Mouse (Mus musculus): ENCODE data around the gene Gzmd. TPM values are rescaled to one million over a fixed set of nuclear protein-coding genes. Genes with fewer than 3 reads are reported as not detected.

Gene Gzmd
- total and polyA plus RNA-seq, 2 experiments from 2014 or later: not detected

DNA sequence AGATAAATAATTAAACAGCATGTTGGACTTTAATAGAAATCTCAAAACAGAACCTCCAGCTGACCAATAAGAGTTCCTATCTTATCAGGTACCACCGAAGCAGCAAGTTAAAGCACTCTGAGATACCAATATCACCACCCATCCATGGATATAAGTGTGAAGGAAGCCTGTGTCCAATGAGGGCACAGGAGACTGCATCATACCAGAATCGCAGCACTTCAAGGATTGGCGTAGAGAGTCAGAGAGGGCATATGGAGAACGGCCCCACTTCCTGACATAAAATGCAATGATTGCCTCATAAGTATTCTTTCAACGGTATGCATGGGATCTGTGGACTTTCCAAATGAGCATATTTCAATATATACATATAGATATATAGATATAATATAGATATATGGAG, 27.4 kb downstream of the Gzmd start:
- Histone ChIP-seq H3K4me3 (ENCODE audit: low read length) (no peak overlapping the region), H3K4me1 (ENCODE audit: insufficient read depth, low read length) (no peaks in the 10 kb centered on the region), H3K36me3 (ENCODE audit: insufficient read depth, low read length) (no peaks in the 10 kb centered on the region), H3K9me3 (ENCODE audit: low read length) (no peaks in the 10 kb centered on the region), H3K27ac (no peak overlapping the region), H3K27me3 (ENCODE audit: insufficient read depth, low read length) (no peaks in the 10 kb centered on the region), H3K4me2 (ENCODE audit: low read depth, low read length) (no peak overlapping the region), H3K9ac (replicated peaks; ENCODE audit: low read length) (no peak overlapping the region)
- no peak for DNase-seq (ENCODE audit: low spot score)
- WGBS: 93% methylated on average over 5 of the region's 5 CpGs
- ATAC-seq: no peak
- TF ChIP-seq CTCF (IDR thresholded peaks at IDR 0.05; ENCODE audit: low read depth): no peak

DNA sequence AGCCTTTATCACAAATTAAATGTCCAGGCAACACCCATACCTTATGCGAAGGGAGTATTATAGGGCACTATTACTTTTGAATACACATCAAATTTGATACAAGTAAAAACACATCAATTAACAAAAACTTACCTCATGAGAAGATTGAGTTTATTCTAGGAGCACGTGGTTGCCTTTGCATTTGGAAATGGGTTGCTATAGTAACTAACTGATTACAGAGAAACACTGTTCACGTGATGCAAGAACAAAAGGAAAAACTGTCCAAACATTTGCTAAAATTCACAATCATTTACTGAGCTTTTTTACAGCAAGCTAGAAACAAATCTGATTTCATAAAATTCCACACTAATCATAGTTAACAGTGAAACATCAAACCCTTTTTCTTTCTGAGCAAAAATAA, 29.0 kb downstream of the Gzmd start:
- ATAC-seq (no peak), DNase-seq (ENCODE audit: low spot score) (no peak)
- H3K9ac ChIP-seq (replicated peaks; ENCODE audit: low read length): no peak overlapping the region
- H3K9me3 ChIP-seq (ENCODE audit: low read length): no peaks in the 10 kb centered on the region
- no peak overlapping the region for H3K27ac ChIP-seq
- H3K36me3 ChIP-seq (ENCODE audit: insufficient read depth, low read length): no peaks in the 10 kb centered on the region
- H3K27me3 ChIP-seq (ENCODE audit: insufficient read depth, low read length): no peaks in the 10 kb centered on the region
- H3K4me2 ChIP-seq (ENCODE audit: low read depth, low read length): no peak overlapping the region
- no peaks in the 10 kb centered on the region for H3K4me1 ChIP-seq (ENCODE audit: insufficient read depth, low read length)
- whole genome bisulfite sequencing: 60% methylated on average over 3 of the region's 3 CpGs
- no peak for TF ChIP-seq CTCF (IDR thresholded peaks at IDR 0.05; ENCODE audit: low read depth)
- no peak overlapping the region for H3K4me3 ChIP-seq (ENCODE audit: low read length)

DNA sequence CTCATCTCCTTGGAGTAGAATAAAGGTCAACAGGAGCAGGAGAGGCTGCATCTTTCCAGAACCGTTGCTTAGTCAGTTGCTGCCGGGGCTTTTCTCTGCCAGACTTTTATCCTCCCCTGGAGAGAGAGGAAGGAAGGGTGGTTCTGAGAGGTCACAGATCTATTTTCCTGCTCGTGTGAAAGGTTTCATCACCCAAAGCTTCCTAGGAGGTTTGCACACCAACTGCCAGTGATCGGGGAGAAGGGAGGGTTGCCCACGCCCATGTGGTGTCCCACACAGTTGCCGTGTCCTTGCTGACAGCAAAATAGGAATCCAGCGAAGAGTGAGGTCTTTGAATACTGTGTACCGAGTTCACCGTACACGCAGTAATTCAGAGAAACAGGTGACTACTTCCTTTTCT, 30.0 kb downstream of the Gzmd start, which contains the start of gene Ctsg:
Gene Ctsg (minus strand): TSS at position 189 of the 400 bp plus-strand sequence.
- no peak for DNase-seq (ENCODE audit: low spot score)
- Histone ChIP-seq H3K9me3 (ENCODE audit: low read length) (no peaks in the 10 kb centered on the region), H3K4me3 (ENCODE audit: low read length) (no peak within 1 kb of the TSS), H3K36me3 (ENCODE audit: insufficient read depth, low read length) (no peaks in the 10 kb centered on the region), H3K27ac (no peak within 1 kb of the TSS), H3K4me2 (ENCODE audit: low read depth, low read length) (no peak within 1 kb of the TSS), H3K27me3 (ENCODE audit: insufficient read depth, low read length) (no peaks in the 10 kb centered on the region), H3K9ac (replicated peaks; ENCODE audit: low read length) (no peak within 1 kb of the TSS), H3K4me1 (ENCODE audit: insufficient read depth, low read length) (no peaks in the 10 kb centered on the region)
- 77% methylated on average over 10 of the region's 10 CpGs for WGBS
- no peak for TF ChIP-seq CTCF (IDR thresholded peaks at IDR 0.05; ENCODE audit: low read depth)
- no peak for ATAC-seq

DNA sequence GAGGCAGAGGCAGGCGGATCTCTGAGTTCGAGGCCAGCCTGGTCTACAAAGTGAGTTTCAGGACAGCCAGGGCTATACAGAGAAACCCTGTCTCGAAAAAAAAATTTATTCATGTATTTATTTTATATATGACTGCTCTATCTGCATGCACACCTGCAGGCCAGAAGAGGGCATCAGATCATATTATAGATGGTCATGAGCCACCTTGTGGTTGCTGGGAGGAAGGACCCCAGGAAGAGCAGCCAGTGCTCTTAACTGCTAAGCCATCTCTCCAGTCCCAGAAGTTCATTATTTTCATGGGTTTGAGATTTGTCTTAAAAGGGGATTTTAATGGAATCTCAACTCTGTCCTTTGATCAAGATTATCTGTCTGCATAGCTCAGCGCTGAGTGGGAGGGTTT, 33.5 kb downstream of the Gzmd start:
- no peak overlapping the region for H3K4me3 ChIP-seq (ENCODE audit: low read length)
- H3K27me3 ChIP-seq (ENCODE audit: insufficient read depth, low read length): no peaks in the 10 kb centered on the region
- H3K9me3 ChIP-seq (ENCODE audit: low read length): no peaks in the 10 kb centered on the region
- H3K4me2 ChIP-seq (ENCODE audit: low read depth, low read length): no peak overlapping the region
- H3K36me3 ChIP-seq (ENCODE audit: insufficient read depth, low read length): no peaks in the 10 kb centered on the region
- peak; percentile 70 for TF ChIP-seq CTCF (IDR thresholded peaks at IDR 0.05; ENCODE audit: low read depth)
- ATAC-seq (no peak), DNase-seq (ENCODE audit: low spot score) (peak; percentile 45)
- no peak overlapping the region for H3K9ac ChIP-seq (replicated peaks; ENCODE audit: low read length)
- no peak overlapping the region for H3K27ac ChIP-seq
- H3K4me1 ChIP-seq (ENCODE audit: insufficient read depth, low read length): no peaks in the 10 kb centered on the region
- WGBS: 80% methylated on average over 4 of the region's 4 CpGs

DNA sequence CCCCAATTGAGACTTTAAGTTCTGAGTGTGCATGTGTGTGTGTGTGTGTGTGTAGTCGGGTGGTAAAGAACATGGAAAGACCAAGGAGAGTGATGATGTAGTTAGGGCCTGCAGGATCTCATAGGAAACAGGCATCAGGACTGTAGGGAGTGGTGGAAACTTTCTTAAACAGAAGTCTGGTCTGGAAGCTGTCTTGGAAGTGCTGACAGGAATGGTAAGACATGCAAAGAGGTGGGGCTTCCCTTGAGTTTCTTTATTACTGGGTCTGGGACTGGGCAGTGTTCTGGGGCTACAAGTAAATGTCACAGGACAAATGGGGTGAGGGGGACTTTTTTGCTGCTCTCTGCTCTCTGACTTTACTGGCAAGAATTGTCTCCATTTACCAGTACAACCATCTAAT, 34.8 kb downstream of the Gzmd start:
- H3K36me3 ChIP-seq (ENCODE audit: insufficient read depth, low read length): no peaks in the 10 kb centered on the region
- no peak for TF ChIP-seq CTCF (IDR thresholded peaks at IDR 0.05; ENCODE audit: low read depth)
- WGBS: 89% methylated on average over 1 of the region's 1 CpGs

DNA sequence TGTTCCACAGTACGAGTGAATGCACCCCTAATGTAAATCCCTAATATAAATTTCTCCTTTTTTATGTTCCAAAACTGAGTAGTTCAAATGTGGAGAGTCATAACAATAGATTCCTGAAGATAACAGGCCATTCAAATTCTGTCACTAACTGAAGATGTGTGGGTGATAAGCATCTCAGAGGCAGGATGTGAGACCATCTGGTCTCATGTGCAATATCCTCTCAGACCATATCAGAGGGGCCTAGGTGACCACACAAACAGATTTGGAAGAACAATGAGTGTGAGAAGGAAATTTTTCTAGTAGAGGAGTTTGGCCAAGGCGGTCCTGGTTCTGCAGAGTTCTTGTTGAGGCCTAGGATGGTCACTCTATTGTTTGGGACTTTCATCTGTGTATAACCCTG, 39.1 kb downstream of the Gzmd start:
- Histone ChIP-seq H3K27ac (no peak overlapping the region), H3K9me3 (ENCODE audit: low read length) (no peaks in the 10 kb centered on the region), H3K4me1 (ENCODE audit: insufficient read depth, low read length) (no peaks in the 10 kb centered on the region), H3K9ac (replicated peaks; ENCODE audit: low read length) (no peak overlapping the region), H3K4me2 (ENCODE audit: low read depth, low read length) (no peak overlapping the region), H3K36me3 (ENCODE audit: insufficient read depth, low read length) (no peaks in the 10 kb centered on the region), H3K4me3 (ENCODE audit: low read length) (no peak overlapping the region), H3K27me3 (ENCODE audit: insufficient read depth, low read length) (no peaks in the 10 kb centered on the region)
- ATAC-seq (no peak), DNase-seq (ENCODE audit: low spot score) (no peak)
- no peak for TF ChIP-seq CTCF (IDR thresholded peaks at IDR 0.05; ENCODE audit: low read depth)
- WGBS: 74% methylated on average over 2 of the region's 2 CpGs

More for the DNA sequence above, 34.8 kb downstream of the Gzmd start:
- Histone ChIP-seq H3K27me3 (ENCODE audit: insufficient read depth, low read length) (no peaks in the 10 kb centered on the region), H3K4me3 (ENCODE audit: low read length) (no peak overlapping the region), H3K4me1 (ENCODE audit: insufficient read depth, low read length) (no peaks in the 10 kb centered on the region), H3K4me2 (ENCODE audit: low read depth, low read length) (no peak overlapping the region), H3K27ac (no peak overlapping the region), H3K9ac (replicated peaks; ENCODE audit: low read length) (no peak overlapping the region), H3K9me3 (ENCODE audit: low read length) (no peaks in the 10 kb centered on the region)
- ATAC-seq (no peak), DNase-seq (ENCODE audit: low spot score) (no peak)

DNA sequence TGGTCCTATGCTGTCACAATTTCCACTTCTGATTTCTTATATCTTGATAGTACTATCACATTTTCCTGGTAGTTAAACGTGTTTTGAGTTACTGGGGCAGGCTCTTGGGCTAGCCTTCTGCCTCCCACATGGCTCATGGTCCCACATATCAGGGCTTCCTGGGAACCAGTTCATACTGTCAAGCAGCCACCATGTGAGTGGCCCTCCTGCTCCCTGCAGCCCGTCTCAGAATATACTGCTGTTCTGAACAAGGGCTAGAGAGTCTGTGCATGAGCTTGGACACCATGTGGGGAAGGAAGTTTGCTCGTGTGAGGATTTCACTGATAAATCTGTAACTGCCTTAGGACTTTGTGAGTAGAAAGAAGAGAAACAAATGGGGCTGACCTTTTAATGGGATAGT, 45.7 kb downstream of the Gzmd start:
- Histone ChIP-seq H3K4me1 (ENCODE audit: insufficient read depth, low read length) (no peaks in the 10 kb centered on the region), H3K4me2 (ENCODE audit: low read depth, low read length) (no peak overlapping the region), H3K9ac (replicated peaks; ENCODE audit: low read length) (no peak overlapping the region), H3K27me3 (ENCODE audit: insufficient read depth, low read length) (no peaks in the 10 kb centered on the region), H3K4me3 (ENCODE audit: low read length) (no peak overlapping the region), H3K27ac (no peak overlapping the region), H3K36me3 (ENCODE audit: insufficient read depth, low read length) (no peaks in the 10 kb centered on the region), H3K9me3 (ENCODE audit: low read length) (no peaks in the 10 kb centered on the region)
- DNase-seq (ENCODE audit: low spot score): no peak
- WGBS: 77% methylated on average over 3 of the region's 3 CpGs
- ATAC-seq: no peak
- no peak for TF ChIP-seq CTCF (IDR thresholded peaks at IDR 0.05; ENCODE audit: low read depth)
